Mouse (Mus musculus) ES-Bruce4 (cell line): ENCODE measurements around the gene Tubgcp3. TPM values are rescaled to one million over a fixed set of nuclear protein-coding genes. Genes with fewer than 3 reads are reported as not detected.

ENCODE experiments used
- H3K27ac ChIP-seq: 2 replicates; pipeline ENCODE4 v1.5.1; 2012; ENCODE audit warnings: low read length, inconsistent platforms; ENCODE audit not compliant: insufficient read depth
- H3K27me3 ChIP-seq: 2 replicates; pipeline ENCODE4 v1.6.1; 2012; ENCODE audit warnings: mild to moderate bottlenecking, low read length, inconsistent platforms; ENCODE audit not compliant: control insufficient read depth, poor library complexity, insufficient read depth, severe bottlenecking
- H3K36me3 ChIP-seq: 2 replicates; pipeline ENCODE4 v1.6.1; 2012; ENCODE audit warnings: inconsistent platforms, mild to moderate bottlenecking, low read length, moderate library complexity; ENCODE audit not compliant: control insufficient read depth, poor library complexity, insufficient read depth, severe bottlenecking
- H3K4me1 ChIP-seq: one replicate; pipeline ENCODE4 v1.8.1; 2011; ENCODE audit warnings: low read length; ENCODE audit not compliant: control insufficient read depth, insufficient read depth
- H3K4me3 ChIP-seq: 2 replicates; pipeline ENCODE4 v1.5.1; 2011; ENCODE audit warnings: low read depth, mild to moderate bottlenecking, low read length
- H3K9ac ChIP-seq: 2 replicates; pipeline ENCODE4 v1.6.1; 2012; ENCODE audit warnings: low read depth, mild to moderate bottlenecking, inconsistent platforms; ENCODE audit not compliant: poor library complexity, severe bottlenecking
- H3K9me3 ChIP-seq: replicated peaks from 2 replicates; pipeline ENCODE4 v1.6.1; 2012; ENCODE audit warnings: mild to moderate bottlenecking, low read length, inconsistent platforms; ENCODE audit not compliant: control insufficient read depth, poor library complexity, insufficient read depth, severe bottlenecking
- CTCF ChIP-seq: IDR thresholded peaks from one replicate; pipeline ENCODE4 v1.8.1; 2011; ENCODE audit warnings: low read depth, low read length
- EP300 ChIP-seq: IDR thresholded peaks from 2 replicates; pipeline ENCODE4 v1.6.1; 2011; ENCODE audit warnings: low read depth, low read length; ENCODE audit not compliant: insufficient read depth
- POLR2A ChIP-seq: IDR thresholded peaks from one replicate; pipeline ENCODE4 v1.8.1; 2011; ENCODE audit warnings: low read length; ENCODE audit not compliant: insufficient read depth
- polyA plus RNA-seq: library from polyadenylated mRNA; stranded (reverse); fragments of >200 nt; gene quantifications from 2 replicates; pipeline ENCODE4 v1.2.4, GENCODE M21; 2011; ENCODE audit warnings: low read depth; ENCODE audit not compliant: missing spikeins, insufficient read depth, insufficient read length

Tubgcp3 gene
- 36.4 and 44.4 TPM in 2 replicates for polyA plus RNA-seq

DNA sequence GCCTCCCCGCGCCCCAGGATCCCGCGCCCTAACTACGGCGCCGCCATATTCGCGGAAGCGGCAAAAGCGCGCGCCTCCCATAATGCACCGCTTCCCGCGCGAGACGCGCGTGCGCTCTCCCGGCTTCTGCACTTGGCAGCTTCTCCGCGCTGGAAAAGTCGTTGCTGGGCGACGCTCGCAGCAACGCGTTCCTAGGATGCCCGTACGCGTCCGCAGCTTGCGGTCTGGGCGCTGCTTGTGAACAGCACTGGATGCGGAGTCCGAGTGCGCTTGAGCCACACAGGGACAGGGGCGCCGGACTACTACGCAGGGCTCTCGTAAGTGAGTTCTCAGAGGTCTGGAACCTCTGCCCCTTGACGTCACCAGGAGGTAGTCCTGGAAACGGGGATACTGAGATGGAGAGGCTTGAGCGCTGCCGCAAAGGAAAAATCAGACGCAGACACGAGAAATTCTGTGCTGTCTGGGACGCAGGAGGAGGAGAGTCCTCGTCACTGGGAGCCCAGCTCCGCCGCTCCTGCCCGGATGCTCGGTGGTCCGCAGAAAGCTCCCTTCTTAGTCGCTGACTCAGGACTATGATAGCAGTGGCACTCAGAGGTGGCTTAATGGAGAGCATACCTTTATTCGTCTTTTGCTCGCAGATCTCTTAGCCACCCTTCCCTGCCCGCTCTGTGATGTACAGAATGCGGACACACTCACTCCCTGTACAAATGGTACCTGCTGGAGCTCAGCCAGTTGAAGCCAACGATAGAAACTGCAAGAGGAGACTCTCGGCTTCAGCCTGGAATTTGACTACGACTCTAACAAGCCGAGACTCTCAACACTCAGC is at the start of gene Tubgcp3:
Tubgcp3 (minus strand) TSS at position 193 of the 826 bp plus-strand sequence.
- peak within 1 kb of the TSS; percentile 85 for H3K4me3 ChIP-seq
- no peak within 1 kb of the TSS for H3K27ac ChIP-seq
- no peaks in the 10 kb centered on the region for H3K4me1 ChIP-seq
- no peaks in the 10 kb centered on the region for H3K27me3 ChIP-seq
- TF ChIP-seq CTCF = no peak
- peak; percentile 25 for TF ChIP-seq POLR2A
- H3K9ac ChIP-seq = peak within 1 kb of the TSS; percentile 86
- H3K9me3 ChIP-seq = no peaks in the 10 kb centered on the region
- no peaks in the 10 kb centered on the region for H3K36me3 ChIP-seq

DNA sequence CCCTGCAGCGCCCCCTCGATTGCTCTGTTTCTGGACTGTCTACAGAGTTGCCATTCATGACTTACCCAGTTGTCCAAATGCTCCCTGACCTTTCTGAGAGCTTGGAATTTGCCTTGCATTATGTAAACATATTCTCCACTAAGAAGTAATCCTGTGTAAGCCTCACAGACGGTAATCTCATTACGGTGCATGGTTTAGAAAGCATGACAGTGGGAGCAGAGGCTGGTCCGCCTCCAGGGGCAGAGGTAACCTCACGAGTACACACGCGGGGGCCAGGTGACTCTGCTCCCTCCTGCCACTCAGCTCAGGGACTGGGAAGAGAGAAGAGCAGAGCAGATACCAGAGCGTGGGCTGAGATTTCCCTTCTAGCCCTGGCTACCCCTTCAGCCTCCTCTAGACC is 47.0 kb upstream of the Tubgcp3 start:
- peaks cover 3% of the 10 kb centered on the region for H3K4me1 ChIP-seq
- no peaks in the 10 kb centered on the region for H3K27me3 ChIP-seq
- TF ChIP-seq EP300 (no peak), POLR2A (no peak), CTCF (no peak)
- H3K36me3 ChIP-seq = no peaks in the 10 kb centered on the region
- H3K27ac ChIP-seq = no peak overlapping the region
- H3K4me3 ChIP-seq = no peak overlapping the region
- H3K9me3 ChIP-seq = no peaks in the 10 kb centered on the region
- H3K9ac ChIP-seq = no peak overlapping the region

DNA sequence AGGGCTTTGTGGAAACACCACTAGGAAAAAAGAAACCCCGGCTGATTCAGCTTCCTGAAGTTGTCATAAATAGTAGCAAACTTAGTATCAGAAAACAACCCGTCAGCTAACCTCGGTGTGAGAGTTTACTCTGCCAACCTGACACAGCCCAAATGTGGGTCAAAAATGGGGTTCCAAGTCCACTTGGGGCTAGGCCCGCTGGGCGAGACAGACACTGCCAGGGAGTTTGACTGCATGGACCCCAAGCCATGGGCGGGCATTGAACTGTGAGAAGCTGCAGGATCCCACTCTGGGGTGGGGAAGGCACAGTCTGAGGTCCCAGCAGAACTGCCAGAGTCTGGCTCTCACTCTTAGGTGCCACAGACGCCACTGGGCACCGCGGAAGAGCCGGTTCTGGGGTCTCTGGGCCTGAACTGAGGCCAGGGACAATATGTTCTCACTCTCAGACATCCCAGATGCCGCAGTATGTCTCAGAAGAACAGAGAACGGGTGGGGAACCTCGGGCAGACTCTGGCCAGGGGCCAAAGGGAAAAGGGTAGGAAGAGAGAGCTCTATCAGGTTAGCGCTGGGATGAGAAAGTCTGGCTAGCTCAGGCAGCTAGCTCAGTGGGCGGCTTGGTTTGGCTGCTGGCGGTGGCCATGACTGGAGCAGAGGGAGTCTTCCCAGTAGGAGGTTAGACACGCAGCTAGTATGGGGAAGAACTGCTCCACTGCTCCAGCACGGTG is 44.0 kb upstream of the Tubgcp3 start:
- Histone ChIP-seq H3K9me3 (no peaks in the 10 kb centered on the region), H3K27ac (no peak overlapping the region), H3K4me3 (no peak overlapping the region), H3K27me3 (no peaks in the 10 kb centered on the region), H3K36me3 (no peaks in the 10 kb centered on the region), H3K4me1 (peaks cover 1% of the 10 kb centered on the region), H3K9ac (no peak overlapping the region)
- no peak for TF ChIP-seq POLR2A
- no peak for TF ChIP-seq CTCF
- TF ChIP-seq EP300 = no peak

DNA sequence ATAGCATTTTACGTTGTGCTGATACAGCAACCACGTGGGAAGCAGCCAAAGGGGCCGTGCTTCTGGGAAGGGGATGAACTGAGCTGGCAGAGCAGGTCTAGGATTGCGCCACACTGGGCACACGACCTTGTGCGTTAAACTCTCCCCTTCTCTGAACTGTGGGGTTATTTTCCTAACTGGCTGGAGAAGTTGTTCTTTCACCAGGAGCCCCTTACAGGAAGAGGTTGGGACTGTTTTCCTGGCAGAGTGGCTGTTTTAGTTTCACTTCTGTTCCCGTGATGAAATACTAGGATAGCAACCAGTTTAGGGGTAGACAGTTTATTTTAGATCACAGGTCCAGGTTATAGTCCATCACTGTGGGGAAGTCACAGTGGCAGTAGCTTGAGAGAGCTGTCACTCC is 39.6 kb upstream of the Tubgcp3 start:
- no peak for TF ChIP-seq POLR2A
- no peak for TF ChIP-seq CTCF
- TF ChIP-seq EP300 = no peak
- H3K27ac ChIP-seq = no peak overlapping the region
- H3K4me3 ChIP-seq = no peak overlapping the region
- no peaks in the 10 kb centered on the region for H3K27me3 ChIP-seq
- H3K4me1 ChIP-seq = no peaks in the 10 kb centered on the region
- no peaks in the 10 kb centered on the region for H3K9me3 ChIP-seq
- H3K9ac ChIP-seq = no peak overlapping the region
- no peaks in the 10 kb centered on the region for H3K36me3 ChIP-seq

DNA sequence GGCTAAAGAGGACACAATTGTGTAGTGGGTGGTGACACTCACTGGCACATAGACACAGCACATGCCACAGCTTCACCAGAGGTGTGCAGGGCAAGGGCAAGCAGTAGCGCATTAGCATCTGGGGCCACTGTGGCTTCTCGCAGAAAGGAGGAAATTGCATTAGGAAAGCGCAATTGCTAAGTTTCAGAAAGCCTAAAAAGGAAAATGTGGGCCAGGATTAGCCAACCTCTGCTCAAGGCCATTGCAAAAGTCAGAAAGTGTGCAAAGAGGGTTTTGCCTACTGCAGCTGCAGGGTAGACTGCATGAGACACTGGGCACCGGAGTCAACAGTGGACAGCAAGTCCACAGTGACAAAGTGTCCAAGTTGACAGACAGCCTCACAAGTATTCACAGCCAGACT is 31.5 kb upstream of the Tubgcp3 start:
- no peak overlapping the region for H3K27ac ChIP-seq
- H3K27me3 ChIP-seq = no peaks in the 10 kb centered on the region
- TF ChIP-seq CTCF (no peak), EP300 (no peak), POLR2A (no peak)
- no peaks in the 10 kb centered on the region for H3K9me3 ChIP-seq
- no peaks in the 10 kb centered on the region for H3K36me3 ChIP-seq
- no peak overlapping the region for H3K9ac ChIP-seq
- H3K4me3 ChIP-seq = no peak overlapping the region
- no peaks in the 10 kb centered on the region for H3K4me1 ChIP-seq

DNA sequence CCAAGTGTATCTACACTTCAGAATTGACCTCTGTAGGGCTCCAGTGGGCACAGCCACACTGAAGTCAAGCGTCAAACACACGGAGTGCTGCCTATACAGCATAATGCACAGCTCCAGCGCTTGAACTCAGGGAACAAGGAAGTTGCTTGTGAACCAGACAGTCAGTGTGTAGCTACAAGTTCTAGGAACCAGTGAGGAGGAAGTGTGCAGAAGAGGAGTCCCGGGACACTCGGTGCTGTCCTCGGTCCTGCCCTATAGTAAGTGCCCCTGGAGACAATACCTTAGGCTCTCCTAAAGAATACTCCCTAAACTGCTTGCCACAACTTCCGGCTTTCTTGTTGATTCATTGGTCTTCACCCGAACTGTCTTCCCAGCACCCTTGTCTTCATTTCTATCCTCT is 30.2 kb upstream of the Tubgcp3 start:
- H3K4me3 ChIP-seq = no peak overlapping the region
- H3K27ac ChIP-seq = no peak overlapping the region
- H3K4me1 ChIP-seq = no peaks in the 10 kb centered on the region
- H3K9me3 ChIP-seq = no peaks in the 10 kb centered on the region
- TF ChIP-seq POLR2A = no peak
- no peak for TF ChIP-seq CTCF
- TF ChIP-seq EP300 = no peak
- H3K36me3 ChIP-seq = no peaks in the 10 kb centered on the region
- H3K27me3 ChIP-seq = no peaks in the 10 kb centered on the region
- H3K9ac ChIP-seq = no peak overlapping the region
